Mouse (Mus musculus): ENCODE measurements at regions not wholly inside any gene's neighbourhood (a gene's known extent, or its start where the extent isn't known, plus 50 kb on each side); places are given as distances from the start of the nearest gene placed in this dataset. TPM values are rescaled to one million over a fixed set of nuclear protein-coding genes. Genes with fewer than 3 reads are reported as not detected.

GRCm38 (mm10) chr10:46374646-46375045, 797.0 kb downstream of the Hace1 start:
- no peak for TF ChIP-seq CTCF (IDR thresholded peaks at IDR 0.05)
- H3K36me3 ChIP-seq (ENCODE audit: insufficient read depth, low read length), result no peaks in the 10 kb centered on the region
- no peaks in the 10 kb centered on the region for H3K4me1 ChIP-seq (ENCODE audit: insufficient read depth, low read length)
- 91% methylated on average over 3 of the region's 3 CpGs for WGBS
- no peak overlapping the region for H3K9ac ChIP-seq (replicated peaks; ENCODE audit: low read length, poor library complexity, severe bottlenecking)
- no peaks in the 10 kb centered on the region for H3K9me3 ChIP-seq (ENCODE audit: low read length)
- H3K4me3 ChIP-seq (ENCODE audit: low read depth, low read length), result no peak overlapping the region
- DNase-seq (ENCODE audit: low spot score) (no peak), ATAC-seq (ENCODE audit: low FRiP score) (no peak)
- H3K4me2 ChIP-seq (ENCODE audit: low read depth, low read length, poor library complexity, severe bottlenecking), result no peak overlapping the region
- H3K27me3 ChIP-seq (ENCODE audit: insufficient read depth, low read length), result no peaks in the 10 kb centered on the region
- H3K27ac ChIP-seq (ENCODE audit: low read depth, low read length), result no peak overlapping the region

GRCm38 (mm10) chr10:46397089-46397488, 819.5 kb downstream of the Hace1 start:
- TF ChIP-seq CTCF (IDR thresholded peaks at IDR 0.05), result no peak
- no peaks in the 10 kb centered on the region for H3K36me3 ChIP-seq (ENCODE audit: insufficient read depth, low read length)
- ATAC-seq (ENCODE audit: low FRiP score) (peak; percentile 54; the same call in 1 of the 2 replicates), DNase-seq (ENCODE audit: low spot score) (no peak)
- no peaks in the 10 kb centered on the region for H3K9me3 ChIP-seq (ENCODE audit: low read length)
- no peak overlapping the region for H3K9ac ChIP-seq (replicated peaks; ENCODE audit: low read length, poor library complexity, severe bottlenecking)
- no peaks in the 10 kb centered on the region for H3K4me1 ChIP-seq (ENCODE audit: insufficient read depth, low read length)
- 76% methylated on average over 4 of the region's 4 CpGs for WGBS
- H3K27me3 ChIP-seq (ENCODE audit: insufficient read depth, low read length), result no peaks in the 10 kb centered on the region
- no peak overlapping the region for H3K4me3 ChIP-seq (ENCODE audit: low read depth, low read length)
- H3K4me2 ChIP-seq (ENCODE audit: low read depth, low read length, poor library complexity, severe bottlenecking), result no peak overlapping the region
- H3K27ac ChIP-seq (ENCODE audit: low read depth, low read length), result no peak overlapping the region

- no peak for DNase-seq (ENCODE audit: low spot score)
- Histone ChIP-seq H3K9ac (replicated peaks; ENCODE audit: low read length, poor library complexity, severe bottlenecking) (no peak overlapping the region), H3K9me3 (ENCODE audit: low read length) (no peaks in the 10 kb centered on the region), H3K27ac (ENCODE audit: low read depth, low read length) (no peak overlapping the region), H3K27me3 (ENCODE audit: insufficient read depth, low read length) (no peaks in the 10 kb centered on the region), H3K4me2 (ENCODE audit: low read depth, low read length, poor library complexity, severe bottlenecking) (no peak overlapping the region), H3K36me3 (ENCODE audit: insufficient read depth, low read length) (no peaks in the 10 kb centered on the region), H3K4me1 (ENCODE audit: insufficient read depth, low read length) (no peaks in the 10 kb centered on the region), H3K4me3 (ENCODE audit: low read depth, low read length) (no peak overlapping the region)
- TF ChIP-seq CTCF (IDR thresholded peaks at IDR 0.05), result no peak
- no peak for ATAC-seq (ENCODE audit: low FRiP score)
- WGBS, result 79% methylated on average over 2 of the region's 2 CpGs
Observed at GRCm38 (mm10) chr10:46403883-46404282, 826.3 kb downstream of the Hace1 start.

Small RNAs in the stretch of these regions (microRNA-seq; reads per million reads assigned to microRNA genes)
- gene Gm27410 (ENCODE audit: borderline number of aligned reads), result not detected
